Comparison of ENCODE assay signal across 8 mouse cellular contexts in genomic region chr5:33819141-33819875, GRCm38 (mm10). TPM values are rescaled to one million over a fixed set of nuclear protein-coding genes. Genes with fewer than 3 reads are reported as not detected.
DNase-seq lines count a peak whose midpoint lies in the region; ATAC-seq and TF ChIP-seq lines count a peak whose summit lies in the region.

No protein-coding gene starts in this region.

- peak; percentile 47 for DNase-seq in adrenal gland, postnatal 14 days
- DNase-seq in adrenal gland, postnatal 25 days = no peak
- DNase-seq in adipocyte (ENCODE audit: low spot score) = peak; percentile 46
- peak; percentile 43 to 48 for DNase-seq in left cerebral cortex, adult 2 months (ENCODE audit: extremely low spot score in 1 of 2, low spot score in 2 of 2)
- DNase-seq in midbrain, embryonic 11.5 days (ENCODE audit: low spot score, missing footprints) = peak; percentile 91
- peak; percentile 24 for DNase-seq in stomach, postnatal 0 days (ENCODE audit: low spot score)

- 0 out of 2 replicates have a peak, but pooled peaks have one; percentile 6 for ATAC-seq in heart, embryonic 16.5 days (replicated peaks; ENCODE audit: extremely low read depth, insufficient read depth, low FRiP score)
- peak; percentile 22 for ATAC-seq in midbrain, embryonic 11.5 days (ENCODE audit: low FRiP score)
- no peak; the same call in 1 of the 2 replicates for ATAC-seq in stomach, postnatal 0 days (ENCODE audit: low FRiP score, low TSS enrichment)

- peak overlapping the region; percentile 97 for H3K27ac ChIP-seq in heart, embryonic 16.5 days (ENCODE audit: low read length)
- peak overlapping the region; percentile 95 for H3K27ac ChIP-seq in left cerebral cortex, adult 2 months
- peak overlapping the region; percentile 100 for H3K27ac ChIP-seq in midbrain, embryonic 11.5 days (ENCODE audit: low read depth, low read length)
- peak overlapping the region; percentile 94 for H3K27ac ChIP-seq in stomach, postnatal 0 days (replicated peaks)

- H3K27me3 ChIP-seq in erythroblast, embryonic 14.5 days (ENCODE audit: control insufficient read depth) = no peaks in the 10 kb centered on the region
- H3K27me3 ChIP-seq in heart, embryonic 16.5 days (ENCODE audit: control insufficient read depth, insufficient read depth, low read length) = no peaks in the 10 kb centered on the region
- no peaks in the 10 kb centered on the region for H3K27me3 ChIP-seq in midbrain, embryonic 11.5 days (ENCODE audit: control insufficient read depth, insufficient read depth, low read length)
- no peaks in the 10 kb centered on the region for H3K27me3 ChIP-seq in stomach, postnatal 0 days (ENCODE audit: control insufficient read depth, insufficient read depth, low read length)

- intact Hi-C loops in left cerebral cortex, adult 2 months (cut with DNase I) = loop anchor here (1.0 kb wide), 2 partner anchors 37 to 117 kb away; partner anchors contain the start of genes Letm1 and Nelfa

- no peaks in the 10 kb centered on the region for H3K9me3 ChIP-seq in erythroblast, embryonic 14.5 days (ENCODE audit: control insufficient read depth, low read length)
- H3K9me3 ChIP-seq in heart, embryonic 16.5 days (replicated peaks; ENCODE audit: control insufficient read depth, low read length) = no peaks in the 10 kb centered on the region
- no peaks in the 10 kb centered on the region for H3K9me3 ChIP-seq in midbrain, embryonic 11.5 days (ENCODE audit: control insufficient read depth, low read length)
- no peaks in the 10 kb centered on the region for H3K9me3 ChIP-seq in stomach, postnatal 0 days (ENCODE audit: control insufficient read depth, low read length)

- TF ChIP-seq EP300 in stomach, postnatal 0 days (optimal IDR thresholded peaks at IDR 0.05) = no peak

- H3K4me3 ChIP-seq in erythroblast, embryonic 14.5 days (replicated peaks) = peak overlapping the region; percentile 98
- peak overlapping the region; percentile 88 for H3K4me3 ChIP-seq in heart, embryonic 16.5 days (ENCODE audit: low read length)
- H3K4me3 ChIP-seq in left cerebral cortex, adult 2 months = peak overlapping the region; percentile 92
- peak overlapping the region; percentile 100 for H3K4me3 ChIP-seq in midbrain, embryonic 11.5 days (ENCODE audit: low read depth, low read length)
- peak overlapping the region; percentile 98 for H3K4me3 ChIP-seq in stomach, postnatal 0 days (ENCODE audit: low read depth, low read length)

- H3K36me3 ChIP-seq in erythroblast, embryonic 14.5 days (ENCODE audit: control insufficient read depth) = peaks cover 22% of the 10 kb centered on the region
- H3K36me3 ChIP-seq in heart, embryonic 16.5 days (ENCODE audit: control insufficient read depth, insufficient read depth) = no peaks in the 10 kb centered on the region
- no peaks in the 10 kb centered on the region for H3K36me3 ChIP-seq in midbrain, embryonic 11.5 days (ENCODE audit: control insufficient read depth, insufficient read depth, low read length)
- no peaks in the 10 kb centered on the region for H3K36me3 ChIP-seq in stomach, postnatal 0 days (ENCODE audit: control insufficient read depth, insufficient read depth, low read length)

- H3K9ac ChIP-seq in heart, embryonic 16.5 days (ENCODE audit: low read length) = peak overlapping the region; percentile 100
- peak overlapping the region; percentile 100 for H3K9ac ChIP-seq in midbrain, embryonic 11.5 days (ENCODE audit: low read length)
- H3K9ac ChIP-seq in stomach, postnatal 0 days (ENCODE audit: low read length) = peak overlapping the region; percentile 79

- H3K4me1 ChIP-seq in erythroblast, embryonic 14.5 days (ENCODE audit: control insufficient read depth) = peaks cover 62% of the 10 kb centered on the region
- H3K4me1 ChIP-seq in heart, embryonic 16.5 days (ENCODE audit: control insufficient read depth, insufficient read depth, low read length) = peaks cover 27% of the 10 kb centered on the region
- peaks cover 38% of the 10 kb centered on the region for H3K4me1 ChIP-seq in midbrain, embryonic 11.5 days (ENCODE audit: control insufficient read depth, insufficient read depth, low read length)
- H3K4me1 ChIP-seq in stomach, postnatal 0 days (replicated peaks; ENCODE audit: control insufficient read depth, insufficient read depth) = no peaks in the 10 kb centered on the region

- TF ChIP-seq CTCF in left cerebral cortex, adult 2 months (IDR thresholded peaks at IDR 0.05) = no peak
- TF ChIP-seq CTCF in stomach, postnatal 0 days (IDR thresholded peaks at IDR 0.05; ENCODE audit: low read depth) = no peak

- H3K4me2 ChIP-seq in heart, embryonic 16.5 days (ENCODE audit: low read depth, low read length) = peak overlapping the region; percentile 70
- peak overlapping the region; percentile 86 for H3K4me2 ChIP-seq in midbrain, embryonic 11.5 days
- peak overlapping the region; percentile 82 for H3K4me2 ChIP-seq in stomach, postnatal 0 days (replicated peaks; ENCODE audit: low read depth)

- 15% methylated on average over 9 of the region's 9 CpGs for WGBS in heart, embryonic 16.5 days
- 7% methylated on average over 9 of the region's 9 CpGs for WGBS in midbrain, embryonic 11.5 days
- WGBS in stomach, postnatal 0 days = 18% methylated on average over 9 of the region's 9 CpGs

RNA-seq across cellular contexts. Expression of gene Nsd2, which starts 1.2 kb away (rescaled TPM):
- 52.4 and 55.2 TPM in 2 replicates for total RNA-seq in adrenal gland, postnatal 14 days (2021)
- 40.3 and 53.6 TPM in 2 replicates for total RNA-seq in adrenal gland, postnatal 25 days (2021)
- polyA plus RNA-seq in erythroblast, embryonic 14.5 days (2012) = 1.5 and 2.2 TPM in 2 replicates
- 24.3 and 28.1 TPM in 2 replicates for polyA plus RNA-seq in heart, embryonic 16.5 days (2015; fragmentation: Nextera tagmentation; extraction: Ambion mirVana)
- 100 to 1,000 TPM; 150 to 155 TPM for total RNA-seq in left cerebral cortex, adult 2 months (2021)
- polyA plus RNA-seq in midbrain, embryonic 11.5 days (2014; fragmentation: Nextera tagmentation; extraction: Ambion mirVana) = 115 and 117 TPM in 2 replicates
- 8.5 and 10.3 TPM in 2 replicates for polyA plus RNA-seq in stomach, postnatal 0 days (2015; fragmentation: Nextera tagmentation; extraction: Ambion mirVana)

RNA-seq across cellular contexts. Expression of gene Letm1, which starts 36.7 kb away (rescaled TPM):
- 160 and 173 TPM in 2 replicates for total RNA-seq in adrenal gland, postnatal 14 days (2021)
- 104 and 110 TPM in 2 replicates for total RNA-seq in adrenal gland, postnatal 25 days (2021)
- polyA plus RNA-seq in erythroblast, embryonic 14.5 days (2012) = 2.6 and 2.8 TPM in 2 replicates
- polyA plus RNA-seq in heart, embryonic 16.5 days (2015; fragmentation: Nextera tagmentation; extraction: Ambion mirVana) = 45.8 and 52.4 TPM in 2 replicates
- 100 to 1,000 TPM in 1 of 2 experiments, 10 to 100 TPM in 1; 98.0 to 103 TPM for total RNA-seq in left cerebral cortex, adult 2 months (2021)
- polyA plus RNA-seq in midbrain, embryonic 11.5 days (2014; fragmentation: Nextera tagmentation; extraction: Ambion mirVana) = 38.0 and 49.3 TPM in 2 replicates
- 39.5 and 42.6 TPM in 2 replicates for polyA plus RNA-seq in stomach, postnatal 0 days (2015; fragmentation: Nextera tagmentation; extraction: Ambion mirVana)

Comparison
In these comparisons a context has a peak if more than half of its experiments do, and no peak if none do; other contexts are left out.
1. RNA of gene Letm1, which starts 36.7 kb away (polyA plus RNA-seq): 38.0 to 49.3 TPM in midbrain, embryonic 11.5 days, 45.8 to 52.4 TPM in heart, embryonic 16.5 days and 39.5 to 42.6 TPM in stomach, postnatal 0 days; 2.6 to 2.8 TPM in erythroblast, embryonic 14.5 days; every median in the first group is over 10 times any median in the second.
2. Peak in every context shown above with its lines, with median percentiles within 50 percentile points of each other: H3K4me3 ChIP-seq, H3K27ac ChIP-seq, H3K4me2 ChIP-seq and H3K9ac ChIP-seq.